Mouse (Mus musculus): ENCODE data around the gene Ino80d. TPM values are rescaled to one million over a fixed set of nuclear protein-coding genes. Genes with fewer than 3 reads are reported as not detected.

The Ino80d gene
- polyA plus RNA-seq, 1 experiment from 2014 or later: 13.4 TPM

DNA sequence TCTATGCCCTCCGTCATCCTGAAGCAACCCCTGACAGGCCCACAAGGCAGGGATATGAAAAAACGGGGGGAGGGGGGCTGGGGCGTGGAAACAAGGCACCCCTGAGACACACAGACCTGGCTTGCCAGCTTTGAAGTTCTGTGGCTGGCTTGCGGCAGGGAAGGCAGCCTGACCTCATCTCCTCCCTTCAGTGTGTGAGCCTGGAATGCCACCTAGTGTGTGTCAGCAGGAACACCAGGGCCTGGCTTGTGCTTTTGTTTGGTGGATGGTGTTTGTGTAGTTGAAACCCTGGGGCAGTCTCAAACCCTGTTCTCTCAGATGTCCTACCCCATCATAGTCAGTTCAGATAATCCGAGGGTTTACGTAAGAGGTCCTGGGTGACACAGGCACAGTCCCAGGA lies 150.2 kb downstream of the Ino80d start:
- Histone ChIP-seq H3K9ac (no peak overlapping the region), H3K36me3 (no peaks in the 10 kb centered on the region), H3K4me1 (peaks cover 11% of the 10 kb centered on the region; the same call in 1 of the 2 replicates), H3K4me2 (replicated peaks) (no peak overlapping the region), H3K27me3 (no peaks in the 10 kb centered on the region), H3K27ac (0 out of 2 replicates have a peak overlapping the region, but pooled peaks have one; percentile 45), H3K9me3 (replicated peaks) (no peaks in the 10 kb centered on the region), H3K4me3 (no peak overlapping the region)
- 20% methylated on average over 6 of the region's 6 CpGs for WGBS
- peak; percentile 87 for ATAC-seq (ENCODE audit: low FRiP score)

DNA sequence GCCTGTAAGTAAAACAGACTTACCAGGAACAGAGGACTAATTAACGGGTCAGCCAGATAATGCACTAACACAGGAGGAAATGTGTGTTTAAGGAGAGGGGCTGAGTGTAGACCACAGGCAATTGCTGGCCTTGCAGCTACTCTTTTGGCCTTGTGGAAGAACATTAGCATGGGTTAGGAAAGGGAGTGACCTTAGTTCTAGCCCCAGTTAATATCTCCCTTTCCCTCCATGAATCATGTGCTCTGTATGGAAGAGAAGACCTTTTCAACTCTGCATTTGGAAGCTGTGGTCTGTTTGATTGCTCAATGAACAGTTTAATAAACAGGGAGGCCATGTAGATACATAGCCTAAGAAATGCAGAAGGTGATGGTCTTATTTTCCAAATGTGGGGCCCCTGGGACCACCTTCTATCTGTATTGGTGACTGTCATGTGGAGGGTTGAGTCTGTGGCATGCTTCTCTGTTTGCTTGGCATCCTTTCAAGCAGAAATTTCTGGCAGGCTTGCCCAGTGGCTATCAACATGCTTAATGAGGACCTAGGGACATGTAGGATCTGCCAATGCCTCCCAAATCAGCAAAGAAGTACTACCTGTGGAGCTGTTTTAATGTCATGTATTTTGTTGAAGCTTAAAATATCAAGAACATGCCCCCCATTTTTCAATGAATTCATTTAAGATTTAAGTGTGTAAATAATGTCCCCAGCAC lies 157.4 kb downstream of the Ino80d start:
- no peak overlapping the region for H3K4me3 ChIP-seq
- WGBS: 83% methylated on average over 1 of the region's 1 CpGs
- H3K27ac ChIP-seq: no peak overlapping the region
- no peak overlapping the region for H3K4me2 ChIP-seq (replicated peaks)
- no peak for ATAC-seq (ENCODE audit: low FRiP score)
- H3K4me1 ChIP-seq: no peaks in the 10 kb centered on the region
- no peak overlapping the region for H3K9ac ChIP-seq
- no peaks in the 10 kb centered on the region for H3K9me3 ChIP-seq (replicated peaks)
- no peaks in the 10 kb centered on the region for H3K27me3 ChIP-seq
- H3K36me3 ChIP-seq: no peaks in the 10 kb centered on the region

DNA sequence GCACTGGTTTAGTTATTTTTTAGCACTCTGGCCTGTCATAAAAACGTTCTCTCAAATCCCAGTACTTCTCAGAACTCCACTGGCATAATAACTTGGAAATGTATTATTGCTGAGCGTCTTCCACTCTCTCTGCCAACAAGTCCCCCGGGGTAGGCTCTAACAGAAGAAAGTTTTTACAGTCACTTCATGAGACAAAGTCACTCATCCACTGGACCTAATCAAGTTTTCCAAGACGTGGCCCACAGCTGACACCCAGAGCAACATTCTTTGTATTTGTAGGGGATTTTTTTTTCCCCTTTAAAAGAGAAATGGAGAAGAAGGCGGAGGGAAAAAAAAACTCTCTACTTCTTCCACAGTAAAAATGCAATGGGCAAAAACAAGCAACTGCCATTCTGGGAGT lies 157.9 kb downstream of the Ino80d start:
- no peak overlapping the region for H3K4me3 ChIP-seq
- 76% methylated on average over 5 of the region's 5 CpGs for WGBS

DNA sequence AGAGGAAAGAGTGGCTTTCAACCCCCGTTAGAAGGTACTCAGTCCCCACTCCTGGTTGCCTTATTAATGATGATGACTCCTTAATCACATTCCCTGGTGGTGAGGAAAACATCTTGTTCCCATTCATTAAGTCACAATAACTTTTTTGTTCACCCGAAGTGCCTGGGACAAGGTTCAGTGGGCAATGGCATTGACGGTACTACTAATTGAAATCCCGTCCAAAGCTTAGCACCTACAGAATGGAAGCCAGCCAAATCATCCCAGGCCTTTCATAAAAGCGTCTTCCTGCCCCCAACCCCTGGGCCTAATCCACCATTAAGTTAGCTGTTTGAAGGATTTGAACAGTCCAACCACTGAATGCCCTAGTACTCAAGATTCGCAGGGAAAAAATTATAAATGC lies 159.1 kb downstream of the Ino80d start:
- Histone ChIP-seq H3K36me3 (no peaks in the 10 kb centered on the region), H3K4me2 (replicated peaks) (no peak overlapping the region), H3K9ac (no peak overlapping the region), H3K4me1 (peaks cover 10% of the 10 kb centered on the region), H3K27me3 (peaks cover 2% of the 10 kb centered on the region; the same call in 1 of the 2 replicates), H3K4me3 (no peak overlapping the region), H3K9me3 (replicated peaks) (no peaks in the 10 kb centered on the region), H3K27ac (no peak overlapping the region)
- no peak for ATAC-seq (ENCODE audit: low FRiP score)
- 50% methylated on average over 6 of the region's 6 CpGs for WGBS

More for the DNA sequence above, 157.9 kb downstream of the Ino80d start:
- no peaks in the 10 kb centered on the region for H3K36me3 ChIP-seq
- H3K4me2 ChIP-seq (replicated peaks): no peak overlapping the region
- no peak for ATAC-seq (ENCODE audit: low FRiP score)
- H3K27ac ChIP-seq: no peak overlapping the region
- H3K27me3 ChIP-seq: no peaks in the 10 kb centered on the region; the same call in 1 of the 2 replicates
- H3K9ac ChIP-seq: no peak overlapping the region
- H3K9me3 ChIP-seq (replicated peaks): no peaks in the 10 kb centered on the region
- peaks cover 1% of the 10 kb centered on the region; the same call in 1 of the 2 replicates for H3K4me1 ChIP-seq

DNA sequence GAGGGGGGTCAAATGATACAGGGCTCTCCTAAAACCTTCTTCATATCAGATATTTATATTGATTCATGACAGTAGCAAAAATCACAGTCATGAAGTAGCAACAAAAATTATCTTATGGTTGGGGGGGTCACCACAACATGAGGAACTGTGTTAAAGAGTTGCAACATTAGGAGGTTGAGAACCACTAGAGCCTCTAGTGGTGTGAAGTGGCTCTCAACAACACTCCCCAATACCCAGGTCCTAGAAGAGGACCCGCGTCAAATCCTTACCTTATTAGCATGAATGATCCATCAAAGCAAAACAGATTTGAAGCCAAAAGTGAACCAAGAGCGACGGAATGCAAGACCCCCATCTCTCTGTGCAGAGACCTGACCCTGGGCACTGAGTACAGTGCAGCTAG lies 161.4 kb downstream of the Ino80d start:
- no peaks in the 10 kb centered on the region for H3K9me3 ChIP-seq (replicated peaks)
- H3K27ac ChIP-seq: no peak overlapping the region
- peaks cover 2% of the 10 kb centered on the region; the same call in 1 of the 2 replicates for H3K27me3 ChIP-seq
- no peaks in the 10 kb centered on the region for H3K36me3 ChIP-seq
- no peak overlapping the region for H3K4me3 ChIP-seq
- no peak overlapping the region for H3K4me2 ChIP-seq (replicated peaks)
- H3K9ac ChIP-seq: no peak overlapping the region
- 84% methylated on average over 4 of the region's 4 CpGs for WGBS
- H3K4me1 ChIP-seq: peaks cover 14% of the 10 kb centered on the region
- ATAC-seq (ENCODE audit: low FRiP score): no peak

DNA sequence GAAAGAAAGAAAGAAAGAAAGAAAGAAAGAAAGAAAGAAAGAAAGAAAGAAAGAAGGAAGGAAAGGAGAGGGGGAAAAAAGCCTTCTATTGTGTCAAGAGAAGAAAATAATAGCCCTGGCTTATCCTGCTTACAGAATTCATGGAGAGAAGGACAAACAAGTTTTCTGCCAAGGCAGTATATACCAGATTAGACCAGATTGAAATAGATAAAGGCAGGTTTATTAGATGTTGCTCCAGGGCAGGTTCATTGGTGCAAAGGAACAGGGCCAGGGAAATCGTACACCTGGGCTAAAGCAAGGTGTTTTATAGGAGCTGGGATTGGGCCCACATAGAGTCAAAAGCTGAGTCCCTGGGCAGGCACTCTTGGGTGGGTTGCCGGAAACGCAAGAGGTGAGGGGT lies 162.1 kb downstream of the Ino80d start:
- H3K4me2 ChIP-seq (replicated peaks): no peak overlapping the region
- H3K4me3 ChIP-seq: no peak overlapping the region
- WGBS: 90% methylated on average over 3 of the region's 3 CpGs
- H3K27ac ChIP-seq: no peak overlapping the region
- H3K9me3 ChIP-seq (replicated peaks): no peaks in the 10 kb centered on the region
- no peak overlapping the region for H3K9ac ChIP-seq
- H3K36me3 ChIP-seq: no peaks in the 10 kb centered on the region
- H3K27me3 ChIP-seq: peaks cover 2% of the 10 kb centered on the region; the same call in 1 of the 2 replicates
- peaks cover 14% of the 10 kb centered on the region for H3K4me1 ChIP-seq
- ATAC-seq (ENCODE audit: low FRiP score): no peak

DNA sequence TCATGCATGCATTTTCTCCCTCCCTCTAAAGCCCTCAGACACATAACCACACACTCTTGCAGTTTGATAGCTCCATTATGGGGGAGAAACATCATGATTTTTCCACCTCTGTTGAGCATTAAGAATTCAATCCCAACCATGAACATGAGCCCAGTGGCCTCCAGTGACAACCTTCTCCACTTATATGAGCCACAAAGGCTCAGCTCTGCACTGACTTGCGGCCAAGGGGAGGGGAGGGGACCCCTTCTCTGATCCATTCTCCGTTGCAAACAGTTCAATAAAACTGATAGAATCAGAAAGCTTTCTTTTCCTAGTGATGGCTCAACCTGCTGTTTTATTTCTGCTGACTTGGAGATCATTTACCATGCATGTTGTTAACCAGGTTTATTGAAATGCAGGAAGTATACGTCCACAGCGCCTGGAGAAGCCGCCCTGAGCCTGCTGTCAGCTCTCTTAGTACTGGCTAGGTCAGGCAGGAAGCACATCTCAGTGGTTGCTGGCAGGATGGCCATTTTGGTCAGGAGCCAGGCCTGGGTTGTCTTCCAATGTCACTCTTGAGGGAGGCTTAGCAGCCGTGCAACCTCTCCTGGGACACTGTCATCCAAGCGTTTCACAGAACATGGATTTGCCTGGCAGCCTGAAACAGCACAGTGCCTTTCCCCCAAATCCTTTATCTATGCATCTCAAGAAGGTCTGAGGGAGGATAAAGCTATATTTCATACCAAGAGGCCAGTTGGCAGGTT lies 163.2 kb downstream of the Ino80d start:
- H3K9me3 ChIP-seq (replicated peaks): no peaks in the 10 kb centered on the region
- peaks cover 14% of the 10 kb centered on the region for H3K4me1 ChIP-seq
- no peak overlapping the region for H3K4me3 ChIP-seq
- no peaks in the 10 kb centered on the region for H3K36me3 ChIP-seq
- 73% methylated on average over 7 of the region's 7 CpGs for WGBS
- no peak for ATAC-seq (ENCODE audit: low FRiP score)
- no peak overlapping the region for H3K4me2 ChIP-seq (replicated peaks)
- no peak overlapping the region for H3K27ac ChIP-seq
- no peak overlapping the region for H3K9ac ChIP-seq
- H3K27me3 ChIP-seq: peaks cover 2% of the 10 kb centered on the region; the same call in 1 of the 2 replicates

DNA sequence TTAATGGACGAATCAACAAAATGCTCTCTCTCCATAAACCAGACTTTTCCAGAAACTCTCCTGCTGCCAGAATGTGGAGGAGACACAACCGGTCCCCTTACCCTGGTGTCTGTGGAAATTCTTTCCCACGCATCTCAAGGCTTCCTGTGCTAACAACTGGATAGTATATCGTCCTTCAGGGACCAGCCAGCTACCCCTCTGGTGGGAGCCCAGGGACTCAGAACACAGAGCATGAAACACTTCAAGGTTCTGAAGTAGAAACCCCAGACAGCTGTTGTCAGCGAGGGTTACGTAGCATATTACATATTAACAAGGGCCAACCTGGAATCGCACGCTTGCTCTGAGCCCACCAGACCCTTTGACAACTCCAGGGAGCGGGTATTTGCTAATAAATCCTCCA lies 163.9 kb downstream of the Ino80d start:
- Histone ChIP-seq H3K9me3 (replicated peaks) (no peaks in the 10 kb centered on the region), H3K27ac (no peak overlapping the region), H3K4me1 (peaks cover 14% of the 10 kb centered on the region), H3K9ac (no peak overlapping the region), H3K36me3 (no peaks in the 10 kb centered on the region), H3K27me3 (peaks cover 2% of the 10 kb centered on the region; the same call in 1 of the 2 replicates), H3K4me2 (replicated peaks) (no peak overlapping the region), H3K4me3 (no peak overlapping the region)
- WGBS: 72% methylated on average over 9 of the region's 9 CpGs
- ATAC-seq (ENCODE audit: low FRiP score): no peak

DNA sequence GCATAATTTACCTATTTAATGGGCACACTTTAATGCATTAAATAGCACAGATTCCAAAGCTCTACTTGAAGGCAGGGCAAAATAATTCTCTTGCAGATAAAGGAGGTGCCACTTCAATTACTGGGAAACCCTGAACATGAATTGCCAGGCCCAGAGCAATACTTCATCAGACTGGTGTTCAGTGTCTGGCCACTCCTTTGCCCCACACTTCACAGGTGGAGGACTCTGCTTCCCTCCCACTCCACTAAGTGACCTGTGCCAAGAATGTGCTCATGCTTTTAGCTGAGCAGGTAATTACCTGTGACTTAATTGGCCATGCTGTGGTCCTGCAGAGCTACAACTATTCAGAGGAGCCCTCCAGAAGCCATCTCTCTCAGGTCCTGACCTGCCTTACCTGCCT lies 166.7 kb downstream of the Ino80d start:
- Histone ChIP-seq H3K4me3 (no peak overlapping the region), H3K4me2 (replicated peaks) (no peak overlapping the region), H3K9me3 (replicated peaks) (no peaks in the 10 kb centered on the region), H3K9ac (no peak overlapping the region), H3K4me1 (peaks cover 14% of the 10 kb centered on the region), H3K36me3 (no peaks in the 10 kb centered on the region), H3K27me3 (peaks cover 2% of the 10 kb centered on the region; the same call in 1 of the 2 replicates), H3K27ac (no peak overlapping the region)
- ATAC-seq (ENCODE audit: low FRiP score): no peak

DNA sequence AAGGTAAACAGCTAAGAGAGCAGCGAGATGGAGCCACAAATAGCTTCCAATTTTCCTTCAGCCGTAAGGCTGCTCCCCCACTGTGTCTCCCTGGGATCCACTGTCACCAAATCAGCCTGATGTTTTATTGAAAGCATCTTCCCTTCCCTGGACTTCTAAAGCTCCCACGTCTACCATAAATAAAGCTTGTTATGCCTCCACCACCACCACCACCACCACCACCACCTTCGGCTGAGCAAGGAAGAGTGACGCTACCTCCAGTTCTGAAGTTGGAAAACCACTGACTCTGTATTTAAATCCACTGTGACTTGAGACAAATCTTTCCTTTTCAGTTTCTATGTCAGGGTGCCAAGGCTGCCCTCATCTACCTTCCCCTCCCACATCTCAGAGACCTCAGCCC lies 167.5 kb downstream of the Ino80d start:
- Histone ChIP-seq H3K4me3 (no peak overlapping the region), H3K27me3 (peaks cover 2% of the 10 kb centered on the region; the same call in 1 of the 2 replicates), H3K4me1 (peaks cover 14% of the 10 kb centered on the region), H3K27ac (no peak overlapping the region), H3K9ac (no peak overlapping the region), H3K4me2 (replicated peaks) (no peak overlapping the region), H3K36me3 (no peaks in the 10 kb centered on the region), H3K9me3 (replicated peaks) (no peaks in the 10 kb centered on the region)
- 59% methylated on average over 5 of the region's 5 CpGs for WGBS
- ATAC-seq (ENCODE audit: low FRiP score): no peak

DNA sequence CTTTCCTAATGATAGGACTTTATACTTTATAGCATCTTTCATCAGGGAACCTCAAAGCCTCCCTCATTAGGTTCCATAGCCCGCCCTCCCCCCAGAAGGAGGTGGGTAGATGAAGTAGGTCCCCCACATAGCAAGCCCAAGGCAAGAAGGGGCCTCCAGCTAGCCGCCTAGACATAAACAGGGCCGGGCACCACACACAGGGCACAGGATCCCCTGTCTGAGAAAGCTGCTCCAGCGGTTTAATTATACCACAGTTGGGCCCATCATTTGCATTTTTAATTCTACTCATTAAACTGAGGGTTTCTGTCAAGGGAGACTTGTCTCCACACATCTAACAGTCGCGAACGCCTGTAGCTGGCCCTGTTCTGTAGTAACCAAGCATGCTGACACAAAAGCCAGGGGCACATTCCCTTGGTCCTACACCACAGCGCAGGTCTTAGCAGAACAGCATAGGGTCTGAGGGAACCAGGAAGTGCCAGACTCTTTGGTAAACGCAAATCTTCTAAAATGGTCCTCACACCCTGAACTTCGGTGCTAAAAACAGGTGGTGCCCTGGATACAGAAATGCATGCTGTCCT lies 179.6 kb downstream of the Ino80d start:
- Histone ChIP-seq H3K9me3 (replicated peaks) (no peaks in the 10 kb centered on the region), H3K4me3 (no peak overlapping the region), H3K4me2 (replicated peaks) (no peak overlapping the region), H3K4me1 (peaks cover 19% of the 10 kb centered on the region), H3K9ac (no peak overlapping the region), H3K36me3 (no peaks in the 10 kb centered on the region), H3K27me3 (0 out of 2 replicates have a peak, but pooled peaks cover 4% of the 10 kb centered on the region), H3K27ac (no peak overlapping the region)
- WGBS: 78% methylated on average over 10 of the region's 10 CpGs
- ATAC-seq (ENCODE audit: low FRiP score): peak; percentile 55; the same call in 1 of the 2 replicates

DNA sequence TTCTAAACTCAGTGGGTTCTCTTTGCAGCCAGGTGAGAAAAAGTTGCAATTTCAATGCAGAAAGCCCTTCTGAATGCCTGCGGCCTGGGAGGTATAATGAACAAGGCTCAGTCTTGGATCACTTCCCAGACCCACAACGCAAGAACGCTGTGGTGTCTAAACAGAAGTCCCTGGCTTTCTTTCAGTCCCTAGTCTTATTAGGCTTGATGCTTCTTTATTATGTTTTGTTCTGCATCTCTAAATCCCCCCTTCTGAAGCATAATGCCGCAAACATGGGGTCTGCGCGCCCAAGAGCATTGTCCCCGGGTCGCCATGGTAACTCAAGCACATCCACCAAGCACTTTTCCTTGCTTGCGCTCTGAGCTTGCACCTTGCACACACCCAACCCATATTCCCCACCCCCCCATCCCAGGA lies 180.4 kb downstream of the Ino80d start:
- WGBS: 45% methylated on average over 9 of the region's 9 CpGs
- H3K4me3 ChIP-seq: no peak overlapping the region
- no peaks in the 10 kb centered on the region for H3K36me3 ChIP-seq
- H3K27me3 ChIP-seq: 0 out of 2 replicates have a peak, but pooled peaks cover 4% of the 10 kb centered on the region
- H3K9me3 ChIP-seq (replicated peaks): no peaks in the 10 kb centered on the region
- H3K4me2 ChIP-seq (replicated peaks): peak overlapping the region; percentile 27; the same call in 1 of the 2 replicates
- peaks cover 19% of the 10 kb centered on the region for H3K4me1 ChIP-seq
- H3K9ac ChIP-seq: no peak overlapping the region
- ATAC-seq (ENCODE audit: low FRiP score): peak; percentile 80
- peak overlapping the region; percentile 23; the same call in 1 of the 2 replicates for H3K27ac ChIP-seq

Data from hindbrain, embryonic 12.5 days (tissue).